Mouse (Mus musculus) lung, postnatal 4 days (tissue): ENCODE data around the gene Dab1.

Experiments
- DNase-seq, 2 experiments: peaks; one replicate each; pipeline ENCODE4 v3.0.0; 2021

Dab1 gene

GRCm38 (mm10) chr4:104461106-104462011 lies 842.2 kb downstream of the Dab1 start:
- no peak for DNase-seq

- no peak for DNase-seq
Measured at GRCm38 (mm10) chr4:104462932-104463780, 844.0 kb downstream of the Dab1 start.

GRCm38 (mm10) chr4:104463781-104464170 lies 844.6 kb downstream of the Dab1 start:
- no peak for DNase-seq

- no peak for DNase-seq
Measured at GRCm38 (mm10) chr4:104465594-104465993, 846.4 kb downstream of the Dab1 start.

- no peak for DNase-seq
Measured at GRCm38 (mm10) chr4:104468666-104469065, 849.5 kb downstream of the Dab1 start.

- DNase-seq = no peak
Measured at GRCm38 (mm10) chr4:104472915-104473314, 853.8 kb downstream of the Dab1 start.

- DNase-seq = no peak
Measured at GRCm38 (mm10) chr4:104476841-104477240, 857.7 kb downstream of the Dab1 start.

- DNase-seq = no peak
Measured at GRCm38 (mm10) chr4:104483948-104484347, 864.8 kb downstream of the Dab1 start.

- DNase-seq = no peak
Measured at GRCm38 (mm10) chr4:104497221-104497620, 878.1 kb downstream of the Dab1 start.

GRCm38 (mm10) chr4:104500112-104500511 lies 881.0 kb downstream of the Dab1 start:
- DNase-seq = no peak

GRCm38 (mm10) chr4:104500646-104501045 lies 881.5 kb downstream of the Dab1 start:
- DNase-seq = no peak

GRCm38 (mm10) chr4:104501245-104501644 lies 882.1 kb downstream of the Dab1 start:
- no peak for DNase-seq

- no peak for DNase-seq
Measured at GRCm38 (mm10) chr4:104504916-104505315, 885.8 kb downstream of the Dab1 start.

GRCm38 (mm10) chr4:104509230-104509985 lies 890.2 kb downstream of the Dab1 start:
- DNase-seq = no peak

GRCm38 (mm10) chr4:104511855-104512254 lies 892.7 kb downstream of the Dab1 start:
- DNase-seq = no peak

GRCm38 (mm10) chr4:104512513-104512912 lies 893.4 kb downstream of the Dab1 start:
- no peak for DNase-seq

- no peak for DNase-seq
Measured at GRCm38 (mm10) chr4:104513622-104514021, 894.5 kb downstream of the Dab1 start.

- DNase-seq = peak; percentile 23 to 40
Measured at GRCm38 (mm10) chr4:104514568-104515000, 895.4 kb downstream of the Dab1 start.

GRCm38 (mm10) chr4:104515681-104516080 lies 896.5 kb downstream of the Dab1 start:
- DNase-seq = no peak

- DNase-seq = peak; percentile 26 to 65
Measured at GRCm38 (mm10) chr4:104522324-104522723, 903.2 kb downstream of the Dab1 start.

GRCm38 (mm10) chr4:104523776-104524175 lies 904.6 kb downstream of the Dab1 start:
- no peak for DNase-seq

- DNase-seq = no peak
Measured at GRCm38 (mm10) chr4:104529905-104530646, 910.9 kb downstream of the Dab1 start.
